16 mouse cellular contexts compared by ENCODE assay signal in the genomic region with DNA sequence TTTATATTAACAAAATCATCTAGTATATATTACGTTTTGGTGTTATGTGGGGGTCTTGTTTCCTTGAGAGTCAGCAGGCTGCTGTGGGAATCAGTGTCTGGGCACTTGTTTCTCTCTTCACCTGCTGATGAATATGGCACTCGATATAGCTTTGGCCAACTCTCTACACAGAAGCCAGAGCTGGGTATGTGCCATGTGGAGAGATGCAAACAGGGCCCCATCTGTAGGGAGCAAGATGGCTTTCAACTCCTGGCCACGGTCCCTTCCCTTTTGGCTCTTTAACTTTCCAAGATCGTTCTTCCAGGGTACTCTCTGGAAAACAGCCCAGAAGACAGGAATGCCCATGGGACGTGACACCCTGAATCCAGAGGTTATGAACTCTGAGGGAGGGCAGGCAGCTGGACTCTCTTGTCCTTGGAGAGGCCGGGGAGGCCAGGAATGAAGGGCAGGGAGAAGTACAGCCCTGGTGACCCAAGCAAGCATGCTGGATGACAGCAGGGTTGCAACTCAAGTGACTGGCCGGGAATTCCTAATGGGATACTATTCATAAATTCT.
DNase-seq lines count a peak whose midpoint lies in the region; ATAC-seq and TF ChIP-seq lines count a peak whose summit lies in the region.
"Had no signal": no experiment of that assay in that cellular context is flagged by ENCODE, and none has a peak within 500 bp of the region (broad histone marks: within the 10 kb centered on the region; RNA-seq: fewer than 3 reads in every experiment).

No protein-coding gene starts in this region.

- no peak overlapping the region for H3K9ac ChIP-seq in hindbrain, embryonic 16.5 days (ENCODE audit: low read depth, low read length)
- no peak overlapping the region for H3K9ac ChIP-seq in forebrain, embryonic 16.5 days (replicated peaks; ENCODE audit: low read depth, low read length)
- H3K9ac ChIP-seq: heart, embryonic 13.5 days; hindbrain, embryonic 15.5 days; liver, embryonic 14.5 days; lung, embryonic 15.5 days had no signal

- DNase-seq in hindbrain, embryonic 10.5 days (ENCODE audit: low spot score): no peak
- DNase-seq in brain, adult 2 months (ENCODE audit: low read depth, low spot score): peak; percentile 52
- DNase-seq in cerebellum, adult 2 months: peak; percentile 26 to 58
- DNase-seq in cerebellum, postnatal 36 days: peak; percentile 27 to 28
- no peak for DNase-seq in spleen, adult 18-20 months
- DNase-seq: right cerebral cortex, postnatal 25 days; thymus, adult 2 months had no signal

- no peak overlapping the region for H3K27ac ChIP-seq in hindbrain, embryonic 16.5 days (ENCODE audit: low read depth, low read length)
- H3K27ac ChIP-seq in hindbrain, embryonic 10.5 days: no peak overlapping the region
- H3K27ac ChIP-seq in cerebellum, adult 2 months (ENCODE audit: insufficient read depth, low read length): no peak overlapping the region
- no peak overlapping the region for H3K27ac ChIP-seq in forebrain, embryonic 16.5 days (ENCODE audit: low read length)
- H3K27ac ChIP-seq: forebrain, embryonic 10.5 days; heart, embryonic 13.5 days; hindbrain, embryonic 15.5 days; left cerebral cortex, adult 2 months; liver, embryonic 14.5 days; lung, embryonic 15.5 days had no signal

- WGBS in hindbrain, embryonic 16.5 days: 75% methylated on average over 7 of the region's 7 CpGs
- WGBS in hindbrain, embryonic 10.5 days: 87% methylated on average over 7 of the region's 7 CpGs
- 27% methylated on average over 7 of the region's 7 CpGs for WGBS in cerebellum, adult 2 months
- WGBS in forebrain, embryonic 16.5 days: 75% methylated on average over 7 of the region's 7 CpGs

- no peaks in the 10 kb centered on the region for H3K36me3 ChIP-seq in hindbrain, embryonic 16.5 days (ENCODE audit: control insufficient read depth, insufficient read depth, low read length)
- peaks cover 7% of the 10 kb centered on the region; the same call in 1 of the 2 replicates for H3K36me3 ChIP-seq in hindbrain, embryonic 10.5 days
- no peaks in the 10 kb centered on the region for H3K36me3 ChIP-seq in forebrain, embryonic 16.5 days (ENCODE audit: control insufficient read depth, insufficient read depth)
- H3K36me3 ChIP-seq: hindbrain, embryonic 15.5 days; lung, embryonic 15.5 days had no signal

- no peak for TF ChIP-seq POLR2A in cerebellum, adult 2 months (IDR thresholded peaks at IDR 0.05; ENCODE audit: borderline replicate concordance, insufficient read depth, low read length)

- no peaks in the 10 kb centered on the region for H3K27me3 ChIP-seq in hindbrain, embryonic 16.5 days (replicated peaks; ENCODE audit: control insufficient read depth, insufficient read depth, low read length)
- no peaks in the 10 kb centered on the region for H3K27me3 ChIP-seq in hindbrain, embryonic 10.5 days (ENCODE audit: insufficient read depth, poor library complexity, severe bottlenecking)
- no peaks in the 10 kb centered on the region for H3K27me3 ChIP-seq in cerebellum, adult 2 months (ENCODE audit: control insufficient read depth, insufficient read depth, low read length)
- no peaks in the 10 kb centered on the region for H3K27me3 ChIP-seq in forebrain, embryonic 16.5 days (replicated peaks; ENCODE audit: control insufficient read depth, insufficient read depth, low read length)
- H3K27me3 ChIP-seq: heart, embryonic 13.5 days; hindbrain, embryonic 15.5 days; lung, embryonic 15.5 days had no signal

- no peak overlapping the region for H3K4me2 ChIP-seq in hindbrain, embryonic 16.5 days (ENCODE audit: low read length)
- H3K4me2 ChIP-seq in forebrain, embryonic 16.5 days (ENCODE audit: low read length): no peak overlapping the region
- H3K4me2 ChIP-seq: hindbrain, embryonic 15.5 days; lung, embryonic 15.5 days had no signal

- no peak overlapping the region for H3K4me3 ChIP-seq in hindbrain, embryonic 16.5 days (ENCODE audit: low read length)
- no peak overlapping the region for H3K4me3 ChIP-seq in hindbrain, embryonic 10.5 days
- H3K4me3 ChIP-seq in cerebellum, adult 2 months (replicated peaks; ENCODE audit: insufficient read depth, low read depth, low read length): no peak overlapping the region
- no peak overlapping the region for H3K4me3 ChIP-seq in forebrain, embryonic 16.5 days (replicated peaks; ENCODE audit: low read length)
- H3K4me3 ChIP-seq: forebrain, embryonic 10.5 days; heart, embryonic 13.5 days; hindbrain, embryonic 15.5 days; left cerebral cortex, adult 2 months; lung, embryonic 15.5 days had no signal

- H3K9me3 ChIP-seq in hindbrain, embryonic 16.5 days (ENCODE audit: control insufficient read depth, low read length): no peaks in the 10 kb centered on the region
- H3K9me3 ChIP-seq in hindbrain, embryonic 10.5 days: no peaks in the 10 kb centered on the region
- H3K9me3 ChIP-seq in forebrain, embryonic 16.5 days (ENCODE audit: control insufficient read depth, low read length): no peaks in the 10 kb centered on the region
- H3K9me3 ChIP-seq: hindbrain, embryonic 15.5 days; lung, embryonic 15.5 days had no signal

- TF ChIP-seq CTCF in cerebellum, adult 2 months (IDR thresholded peaks at IDR 0.05; ENCODE audit: borderline replicate concordance, insufficient read depth, low read depth, low read length): no peak

- ATAC-seq in hindbrain, embryonic 16.5 days: 0 out of 2 replicates have a peak, but pooled peaks have one; percentile 34
- no peak for ATAC-seq in forebrain, embryonic 16.5 days
- ATAC-seq: intestine, embryonic 16.5 days had no signal

- H3K4me1 ChIP-seq in hindbrain, embryonic 16.5 days (ENCODE audit: control insufficient read depth, insufficient read depth, low read depth, low read length): no peaks in the 10 kb centered on the region
- H3K4me1 ChIP-seq in hindbrain, embryonic 10.5 days (replicated peaks): 0 out of 2 replicates have a peak, but pooled peaks cover 6% of the 10 kb centered on the region
- H3K4me1 ChIP-seq in cerebellum, adult 2 months (ENCODE audit: control insufficient read depth, insufficient read depth, low read length): no peaks in the 10 kb centered on the region
- H3K4me1 ChIP-seq in forebrain, embryonic 16.5 days (replicated peaks; ENCODE audit: control insufficient read depth, insufficient read depth, low read length): no peaks in the 10 kb centered on the region
- H3K4me1 ChIP-seq: lung, embryonic 15.5 days had no signal

Comparison
In these comparisons a context has a peak if more than half of its experiments do, and no peak if none do; other contexts are left out.
1. DNase-seq: peak in brain, adult 2 months (single experiment), cerebellum, adult 2 months (2 of 2) and cerebellum, postnatal 36 days (2 of 2); none in hindbrain, embryonic 10.5 days (single experiment) and spleen, adult 18-20 months (0 of 2).